Mouse (Mus musculus) spleen, adult 2 months (tissue): Measurements from ENCODE around the gene Pgm2l1.

ENCODE experiments used
- CTCF ChIP-seq: fragments of 200-500 bp; IDR thresholded peaks from 2 replicates; pipeline ENCODE4 v1.5.1; 2011; ENCODE audit warnings: mild to moderate bottlenecking, inconsistent platforms; ENCODE audit not compliant: insufficient read depth, insufficient read length, insufficient replicate concordance; ENCODE audit errors: extremely low read depth
- POLR2A ChIP-seq: fragments of 200-500 bp; IDR thresholded peaks from 2 replicates; pipeline ENCODE4 v1.6.1; 2011; ENCODE audit warnings: low read depth, low read length, inconsistent platforms

DNA sequence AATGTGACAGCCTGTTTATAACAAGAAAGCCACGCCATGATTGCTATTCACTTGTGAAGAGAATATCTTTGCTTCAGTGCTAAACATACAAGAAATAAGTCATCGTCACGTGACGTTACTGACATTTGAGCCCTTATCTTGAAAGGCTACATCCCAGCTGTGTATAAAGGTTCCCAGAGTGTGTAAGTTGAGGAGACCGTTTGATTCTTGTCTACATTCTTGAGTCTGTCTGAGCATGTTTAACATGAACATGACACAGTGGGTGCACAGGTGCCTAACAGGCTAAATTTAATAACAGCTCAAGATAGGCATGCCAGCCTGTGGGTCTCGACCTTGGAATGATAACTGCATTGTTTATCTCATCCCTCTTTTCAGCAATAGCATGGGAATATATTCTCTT lies 47.3 kb downstream of the Pgm2l1 start:
- TF ChIP-seq CTCF (no peak), POLR2A (no peak)
